Mouse (Mus musculus) stomach, embryonic 16.5 days (tissue): ENCODE data around the gene Ptges2. TPM values are rescaled to one million over a fixed set of nuclear protein-coding genes. Genes with fewer than 3 reads are reported as not detected.

Experiments used
- ATAC-seq: fragments of 200-750 bp; cut with Nextera tagmentation; 2 replicates; pipeline ENCODE4 v1.8.0; 2017; ENCODE audit warnings: moderate number of reproducible peaks, moderate TSS enrichment; ENCODE audit not compliant: insufficient read depth, low FRiP score
- H3K27ac ChIP-seq: fragments of 300-500 bp; sonication (generic); 2 replicates; pipeline ENCODE4 v1.5.1; 2014; ENCODE audit warnings: low read length
- H3K27me3 ChIP-seq: fragments of 300-500 bp; sonication (generic); 2 replicates; pipeline ENCODE4 v1.6.1; 2014; ENCODE audit warnings: low read length, control low read depth, mixed read lengths; ENCODE audit not compliant: control insufficient read depth, insufficient read depth
- H3K36me3 ChIP-seq: fragments of 300-500 bp; sonication (generic); 2 replicates; pipeline ENCODE4 v1.6.1; 2014; ENCODE audit warnings: low read length; ENCODE audit not compliant: control insufficient read depth, insufficient read depth
- H3K4me1 ChIP-seq: fragments of 300-500 bp; sonication (generic); 2 replicates; pipeline ENCODE4 v1.6.1; 2014; ENCODE audit warnings: low read length, control low read depth, mixed read lengths; ENCODE audit not compliant: control insufficient read depth, insufficient read depth
- H3K4me2 ChIP-seq: fragments of 300-500 bp; sonication (generic); 2 replicates; pipeline ENCODE4 v1.6.1; 2014; ENCODE audit warnings: low read depth, low read length, mixed read lengths
- H3K4me3 ChIP-seq: fragments of 300-500 bp; sonication (generic); replicated peaks from 2 replicates; pipeline ENCODE4 v1.5.1; 2014; ENCODE audit warnings: mild to moderate bottlenecking, low read length
- H3K9ac ChIP-seq: fragments of 300-500 bp; sonication (generic); 2 replicates; pipeline ENCODE4 v1.6.1; 2014; ENCODE audit warnings: low read length
- H3K9me3 ChIP-seq: fragments of 300-500 bp; sonication (generic); replicated peaks from 2 replicates; pipeline ENCODE4 v1.6.1; 2016; ENCODE audit warnings: low read length, control low read depth; ENCODE audit not compliant: control insufficient read depth
- WGBS: fragments of 180-500 bp; shearing (Covaris S2); extraction: QIAGEN DNeasy Blood & Tissue Kit; methylation state at CpG from one replicate; pipeline ENCODE4 v1.1.7; 2014; 5-methylcytosine and 5-hydroxymethylcytosine counted together
- polyA plus RNA-seq: library from polyadenylated mRNA; unstranded; fragments of >200 nt; fragmentation: Nextera tagmentation; extraction: Ambion mirVana; gene quantifications from 2 replicates; pipeline ENCODE4 v1.2.1, GENCODE M21; 2015

Gene Ptges2
- polyA plus RNA-seq, 1 experiment from 2014 or later: 26.7 TPM

DNA sequence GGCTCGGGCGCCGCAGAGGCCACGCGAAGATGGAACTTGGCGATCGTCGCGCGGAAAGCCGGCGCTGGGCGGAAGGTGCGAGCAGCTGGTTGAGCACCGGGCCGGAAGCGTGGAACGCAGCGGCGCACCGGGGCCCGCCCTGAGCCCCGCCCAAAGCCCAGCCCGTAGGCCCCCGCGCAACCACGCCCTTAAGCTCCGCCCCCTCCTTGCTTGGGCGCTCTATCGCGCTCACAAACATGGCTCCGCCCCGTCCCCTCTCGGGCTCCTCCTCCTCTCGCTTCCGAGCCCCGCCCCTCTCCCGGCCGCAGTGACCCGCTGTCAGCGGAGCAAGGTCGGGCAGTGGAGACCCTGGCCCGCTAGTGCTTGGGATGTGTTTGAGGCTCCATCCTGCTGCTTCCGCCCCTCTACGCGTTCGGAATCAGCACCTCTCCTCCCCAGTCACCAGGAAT is 13.9 kb upstream of the Ptges2 start, which contains the start of gene 1110008P14Rik:
TSS of gene 1110008P14Rik (minus strand) at position 164 of the 449 bp plus-strand sequence.
- H3K4me2 ChIP-seq: peak within 1 kb of the TSS; percentile 93
- WGBS: 1% methylated on average over 46 of the region's 47 CpGs
- 0 out of 2 replicates have a peak, but pooled peaks cover 2% of the 10 kb centered on the region for H3K27me3 ChIP-seq
- peak within 1 kb of the TSS; percentile 39; the same call in 1 of the 2 replicates for H3K27ac ChIP-seq
- H3K4me3 ChIP-seq: peak within 1 kb of the TSS; percentile 66
- H3K9me3 ChIP-seq: no peaks in the 10 kb centered on the region
- H3K4me1 ChIP-seq: peaks cover 6% of the 10 kb centered on the region; the same call in 1 of the 2 replicates
- peak; percentile 93 for ATAC-seq
- H3K36me3 ChIP-seq: no peaks in the 10 kb centered on the region
- peak within 1 kb of the TSS; percentile 71 for H3K9ac ChIP-seq

DNA sequence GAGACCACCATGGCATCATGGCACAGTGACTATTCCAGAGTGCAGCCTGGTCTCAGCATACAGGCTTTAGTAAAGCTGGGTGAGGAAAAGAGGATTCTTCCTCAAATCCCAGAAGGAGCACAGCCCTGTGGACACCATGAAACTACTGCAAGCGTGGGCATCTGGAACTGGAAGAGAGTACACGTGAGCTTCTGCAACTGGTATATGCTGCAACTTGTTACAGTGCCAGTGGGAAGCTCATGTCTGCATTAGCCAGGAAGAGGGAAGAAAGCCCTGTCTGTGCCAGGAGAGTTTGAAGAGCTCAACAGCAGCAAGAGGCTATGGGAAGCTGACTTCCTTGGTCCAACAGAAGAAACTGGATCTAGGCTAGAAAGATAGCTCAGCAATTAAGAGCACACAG is 13.0 kb upstream of the Ptges2 start:
- H3K4me2 ChIP-seq: no peak overlapping the region
- no peak overlapping the region for H3K9ac ChIP-seq
- no peaks in the 10 kb centered on the region for H3K36me3 ChIP-seq
- no peaks in the 10 kb centered on the region for H3K9me3 ChIP-seq
- H3K27me3 ChIP-seq: 0 out of 2 replicates have a peak, but pooled peaks cover 2% of the 10 kb centered on the region
- H3K4me3 ChIP-seq: no peak overlapping the region
- WGBS: 79% methylated on average over 2 of the region's 2 CpGs
- H3K27ac ChIP-seq: no peak overlapping the region
- ATAC-seq: no peak
- peaks cover 6% of the 10 kb centered on the region; the same call in 1 of the 2 replicates for H3K4me1 ChIP-seq

DNA sequence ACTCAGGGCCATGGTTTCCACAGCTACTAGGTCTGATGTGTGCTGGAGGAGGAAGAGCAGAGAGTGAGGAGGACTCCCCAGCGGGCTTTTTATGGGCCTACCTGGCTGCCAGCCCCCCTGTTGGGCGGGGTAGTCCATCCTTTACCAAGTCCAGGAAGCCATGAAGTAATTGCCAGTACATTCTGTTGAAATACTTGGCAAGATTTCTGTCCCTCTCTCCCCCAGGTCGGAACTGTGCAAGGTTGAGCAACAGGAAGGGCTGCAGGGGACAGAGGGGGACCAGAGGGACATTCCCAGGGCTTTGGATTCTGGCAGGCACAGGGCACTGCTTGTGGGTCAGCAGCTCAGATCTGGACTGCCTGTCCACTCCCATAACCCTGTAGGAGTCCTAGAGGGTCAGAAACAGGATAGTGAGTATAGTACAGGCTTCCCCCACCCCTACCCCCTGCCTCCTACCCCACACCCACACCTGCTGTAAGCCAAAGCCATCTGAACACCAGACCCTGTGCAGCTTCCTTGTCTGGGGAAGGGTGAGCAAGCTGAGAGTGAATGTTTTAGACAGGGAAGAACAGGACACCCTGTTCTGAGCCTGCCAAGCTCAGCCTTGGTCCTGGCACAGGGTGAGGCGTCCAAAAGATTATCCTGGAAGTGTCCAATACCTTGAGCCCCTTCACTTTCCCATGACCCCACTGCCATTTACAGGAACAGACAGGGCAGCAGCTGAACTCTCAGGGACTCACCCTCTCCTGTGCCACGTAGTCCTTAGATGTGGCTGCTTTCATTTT is 7.8 kb upstream of the Ptges2 start, which contains the start of gene Lcn2:
TSS of gene Lcn2 (minus strand) at position 547 of the 785 bp plus-strand sequence.
- Histone ChIP-seq H3K4me2 (no peak within 1 kb of the TSS), H3K27ac (no peak within 1 kb of the TSS), H3K27me3 (0 out of 2 replicates have a peak, but pooled peaks cover 2% of the 10 kb centered on the region), H3K36me3 (no peaks in the 10 kb centered on the region), H3K9me3 (no peaks in the 10 kb centered on the region), H3K4me1 (no peaks in the 10 kb centered on the region), H3K4me3 (no peak within 1 kb of the TSS), H3K9ac (no peak within 1 kb of the TSS; the same call in 1 of the 2 replicates)
- WGBS: 51% methylated on average over 5 of the region's 5 CpGs
- no peak for ATAC-seq

DNA sequence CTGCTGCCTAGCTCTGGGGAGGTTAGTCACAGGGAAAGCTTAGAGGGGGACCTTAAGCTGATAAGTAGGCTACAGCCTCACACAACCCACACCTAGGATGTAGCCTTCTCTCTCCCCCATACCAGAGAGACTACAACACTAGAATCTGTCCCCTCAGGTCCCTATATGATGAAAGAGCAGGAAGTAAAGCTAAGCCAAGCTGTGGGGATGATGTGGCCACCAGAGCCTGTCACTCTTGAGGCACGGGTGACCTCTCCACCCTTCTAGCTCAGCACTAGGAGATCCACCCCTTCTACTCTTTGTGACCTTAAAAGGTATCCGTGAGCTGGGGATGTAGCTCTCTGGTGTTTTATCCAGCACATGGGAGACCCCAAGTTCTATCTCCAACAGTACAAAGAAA is 6.5 kb upstream of the Ptges2 start:
- 64% methylated on average over 2 of the region's 2 CpGs for WGBS

DNA sequence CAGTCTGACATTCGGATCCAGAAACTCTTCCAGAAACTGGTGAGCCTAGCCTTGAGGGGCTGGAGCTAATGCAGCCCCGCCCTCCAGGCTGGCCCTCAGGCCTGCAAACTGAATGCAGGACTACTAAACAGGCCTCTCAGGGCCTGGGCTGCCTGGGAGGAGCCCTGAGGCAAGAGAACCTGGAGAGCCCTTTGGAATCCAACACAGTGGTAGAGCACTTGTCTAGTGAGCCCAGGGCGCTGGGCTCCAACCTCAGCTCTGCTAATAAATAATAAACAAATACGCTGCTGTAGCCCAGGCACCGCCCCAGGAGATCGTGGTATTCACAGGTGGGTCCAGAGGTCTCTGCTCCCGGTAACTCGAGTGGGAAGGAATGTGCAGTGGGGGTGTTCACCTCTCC is 4.8 kb upstream of the Ptges2 start:
- 0 out of 2 replicates have a peak overlapping the region, but pooled peaks have one; percentile 26 for H3K9ac ChIP-seq
- peaks cover 5% of the 10 kb centered on the region for H3K4me1 ChIP-seq
- H3K27ac ChIP-seq: no peak overlapping the region
- no peak for ATAC-seq
- H3K9me3 ChIP-seq: no peaks in the 10 kb centered on the region
- H3K36me3 ChIP-seq: no peaks in the 10 kb centered on the region
- no peak overlapping the region for H3K4me2 ChIP-seq
- WGBS: 58% methylated on average over 8 of the region's 8 CpGs
- no peaks in the 10 kb centered on the region for H3K27me3 ChIP-seq
- no peak overlapping the region for H3K4me3 ChIP-seq

More for the DNA sequence above, 6.5 kb upstream of the Ptges2 start:
- H3K9ac ChIP-seq: no peak overlapping the region
- H3K27ac ChIP-seq: no peak overlapping the region
- H3K4me1 ChIP-seq: no peaks in the 10 kb centered on the region
- H3K36me3 ChIP-seq: no peaks in the 10 kb centered on the region
- H3K4me2 ChIP-seq: no peak overlapping the region
- H3K27me3 ChIP-seq: no peaks in the 10 kb centered on the region
- no peak for ATAC-seq
- H3K4me3 ChIP-seq: no peak overlapping the region
- no peaks in the 10 kb centered on the region for H3K9me3 ChIP-seq

DNA sequence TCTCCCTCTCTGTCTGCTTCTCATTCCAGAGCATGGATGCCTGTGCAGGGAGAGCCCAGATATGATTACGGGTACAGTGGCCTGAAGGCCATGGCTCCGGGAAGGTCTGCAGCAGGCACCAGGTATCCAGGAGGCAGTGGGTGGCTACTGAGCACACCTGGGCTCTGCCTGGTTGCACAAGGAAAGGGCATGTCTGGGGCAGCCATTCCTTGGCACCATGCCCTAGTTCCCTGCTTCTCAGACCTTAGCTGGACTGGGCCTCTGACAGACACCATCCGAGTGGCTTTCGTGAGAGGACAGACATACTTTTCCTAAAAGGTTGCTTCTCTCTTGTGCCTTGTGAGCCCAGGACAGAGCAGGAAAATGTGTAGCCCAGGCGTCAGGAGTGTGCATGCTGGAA is 3.6 kb upstream of the Ptges2 start:
- Histone ChIP-seq H3K9me3 (no peaks in the 10 kb centered on the region), H3K9ac (no peak overlapping the region), H3K4me1 (peaks cover 9% of the 10 kb centered on the region), H3K4me2 (no peak overlapping the region), H3K36me3 (no peaks in the 10 kb centered on the region), H3K27me3 (no peaks in the 10 kb centered on the region), H3K27ac (no peak overlapping the region), H3K4me3 (no peak overlapping the region)
- ATAC-seq: no peak
- WGBS: 76% methylated on average over 5 of the region's 5 CpGs

DNA sequence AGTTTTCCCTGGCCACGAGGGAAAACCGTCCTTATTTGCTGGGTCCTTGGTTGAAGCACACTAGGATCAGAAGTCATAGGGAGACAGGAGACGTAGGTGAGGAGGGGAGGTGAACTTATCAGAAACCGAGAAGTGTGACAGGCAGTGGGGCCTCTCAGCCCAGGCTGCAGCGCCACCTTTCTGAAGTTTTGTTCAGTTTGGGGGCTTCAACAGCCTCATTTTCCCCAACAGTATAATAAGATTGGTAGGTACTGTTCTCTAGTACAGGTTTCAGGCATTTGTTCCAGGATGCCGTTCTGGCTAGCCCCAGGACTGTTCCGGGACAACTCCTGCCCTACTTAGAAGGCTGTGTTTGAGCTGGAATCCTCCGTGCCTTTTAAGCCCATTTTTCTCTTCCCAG is 723 bp upstream of the Ptges2 start:
- peak; percentile 5; the same call in 1 of the 2 replicates for ATAC-seq
- WGBS: 3% methylated on average over 8 of the region's 8 CpGs
- Histone ChIP-seq H3K9me3 (no peaks in the 10 kb centered on the region), H3K4me3 (peak overlapping the region; percentile 79), H3K27me3 (no peaks in the 10 kb centered on the region), H3K36me3 (no peaks in the 10 kb centered on the region; the same call in 1 of the 2 replicates), H3K4me2 (peak overlapping the region; percentile 95), H3K27ac (peak overlapping the region; percentile 92), H3K9ac (peak overlapping the region; percentile 89), H3K4me1 (peaks cover 11% of the 10 kb centered on the region)

DNA sequence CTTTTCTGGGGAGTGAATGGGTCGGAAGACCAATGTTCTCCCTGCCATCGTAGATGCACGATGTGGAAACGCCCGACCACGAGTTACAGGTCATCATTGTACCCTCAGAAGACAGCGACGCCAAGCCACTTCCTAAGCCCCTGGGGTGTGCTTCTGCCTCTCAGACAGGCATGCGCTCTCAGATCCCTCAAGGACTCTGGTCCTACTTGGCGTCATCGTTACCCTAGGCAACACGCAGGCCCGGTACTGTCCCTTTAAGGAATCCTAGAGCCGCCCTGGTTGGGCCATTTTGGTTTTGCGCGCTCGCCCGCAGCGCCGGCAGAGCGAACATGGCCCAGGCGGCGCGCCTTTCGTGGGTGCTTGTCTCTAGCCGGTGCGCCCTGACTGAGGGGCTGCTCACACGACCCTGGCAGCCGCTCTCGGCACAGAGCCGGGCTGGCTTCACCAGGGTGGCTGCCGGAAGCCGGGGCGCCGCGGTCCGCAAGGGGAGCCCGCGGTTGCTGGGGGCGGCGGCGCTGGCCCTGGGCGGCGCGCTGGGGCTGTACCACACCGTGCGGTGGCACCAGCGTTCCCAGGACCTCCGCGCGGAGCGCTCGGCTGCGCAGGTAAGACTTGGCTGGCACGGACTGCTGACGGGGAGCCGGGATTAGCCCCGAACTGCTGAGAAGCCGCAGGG is 388 bp downstream of the Ptges2 start:
- ATAC-seq: peak; percentile 95

More for the DNA sequence above, 388 bp downstream of the Ptges2 start:
- H3K4me3 ChIP-seq: peak overlapping the region; percentile 79
- peak overlapping the region; percentile 92 for H3K27ac ChIP-seq
- H3K9ac ChIP-seq: peak overlapping the region; percentile 89
- H3K27me3 ChIP-seq: no peaks in the 10 kb centered on the region
- peak overlapping the region; percentile 95 for H3K4me2 ChIP-seq
- peaks cover 11% of the 10 kb centered on the region for H3K4me1 ChIP-seq
- WGBS: under 1% methylated on average over 59 of the region's 59 CpGs
- no peaks in the 10 kb centered on the region; the same call in 1 of the 2 replicates for H3K36me3 ChIP-seq
- no peaks in the 10 kb centered on the region for H3K9me3 ChIP-seq
